Mouse (Mus musculus): Measurements from ENCODE around the gene Ece2. TPM values are rescaled to one million over a fixed set of nuclear protein-coding genes. Genes with fewer than 3 reads are reported as not detected.
A peak's percentile ranks its signal among the peaks of the same experiment; 100 is the strongest.
"Not testable (repeated sequence)": the region's sequence is repeated elsewhere in the genome, so short reads cannot be mapped to it uniquely, and the experiment has no call there.

The Ece2 gene
- polyA plus RNA-seq, 1 experiment from 2014 or later, result 20.4 TPM

GRCm38 (mm10) chr16:20637410-20637809, 7.8 kb downstream of the Ece2 start:
- H3K27ac ChIP-seq (replicated peaks), result peak overlapping the region; percentile 38; the same call in 1 of the 2 replicates
- H3K4me3 ChIP-seq (replicated peaks), result no peak overlapping the region
- H3K9me3 ChIP-seq (replicated peaks), result no peaks in the 10 kb centered on the region
- no peak overlapping the region for H3K4me2 ChIP-seq
- peaks cover 19% of the 10 kb centered on the region for H3K36me3 ChIP-seq
- H3K4me1 ChIP-seq, result peaks cover 13% of the 10 kb centered on the region; the same call in 1 of the 2 replicates
- no peak for ATAC-seq (ENCODE audit: low FRiP score)
- 80% methylated on average over 8 of the region's 8 CpGs for WGBS
- H3K9ac ChIP-seq (replicated peaks), result 0 out of 2 replicates have a peak overlapping the region, but pooled peaks have one; percentile 5
- no peaks in the 10 kb centered on the region for H3K27me3 ChIP-seq (replicated peaks)

- ATAC-seq (ENCODE audit: low FRiP score), result peak; percentile 74
- 52% methylated on average over 8 of the region's 8 CpGs for WGBS
- Histone ChIP-seq H3K9ac (replicated peaks) (no peak overlapping the region), H3K4me3 (replicated peaks) (no peak overlapping the region), H3K9me3 (replicated peaks) (no peaks in the 10 kb centered on the region), H3K27ac (replicated peaks) (peak overlapping the region; percentile 38), H3K36me3 (peaks cover 17% of the 10 kb centered on the region; the same call in 1 of the 2 replicates), H3K4me1 (peaks cover 13% of the 10 kb centered on the region; the same call in 1 of the 2 replicates), H3K27me3 (replicated peaks) (no peaks in the 10 kb centered on the region), H3K4me2 (peak overlapping the region; percentile 29)
These were observed 8.7 kb downstream of the Ece2 start for GRCm38 (mm10) chr16:20638367-20638766.

GRCm38 (mm10) chr16:20642161-20642560, 12.5 kb downstream of the Ece2 start:
- no peak overlapping the region for H3K27ac ChIP-seq (replicated peaks)
- H3K4me2 ChIP-seq, result no peak overlapping the region
- peaks cover 13% of the 10 kb centered on the region; the same call in 1 of the 2 replicates for H3K4me1 ChIP-seq
- no peak overlapping the region for H3K9ac ChIP-seq (replicated peaks)
- H3K4me3 ChIP-seq (replicated peaks), result no peak overlapping the region
- ATAC-seq (ENCODE audit: low FRiP score), result 0 out of 2 replicates have a peak, but pooled peaks have one; percentile 22
- no peaks in the 10 kb centered on the region for H3K9me3 ChIP-seq (replicated peaks)
- WGBS, result 1% methylated on average over 8 of the region's 8 CpGs
- no peaks in the 10 kb centered on the region for H3K27me3 ChIP-seq (replicated peaks)
- peaks cover 29% of the 10 kb centered on the region for H3K36me3 ChIP-seq

GRCm38 (mm10) chr16:20643911-20644310, 14.3 kb downstream of the Ece2 start:
- ATAC-seq (ENCODE audit: low FRiP score), result no peak
- no peaks in the 10 kb centered on the region for H3K27me3 ChIP-seq (replicated peaks)
- H3K4me2 ChIP-seq, result no peak overlapping the region
- no peak overlapping the region for H3K9ac ChIP-seq (replicated peaks)
- no peaks in the 10 kb centered on the region for H3K9me3 ChIP-seq (replicated peaks)
- peaks cover 3% of the 10 kb centered on the region; the same call in 1 of the 2 replicates for H3K4me1 ChIP-seq
- no peak overlapping the region for H3K4me3 ChIP-seq (replicated peaks)
- peaks cover 29% of the 10 kb centered on the region for H3K36me3 ChIP-seq
- H3K27ac ChIP-seq (replicated peaks), result no peak overlapping the region
- 91% methylated on average over 7 of the region's 7 CpGs for WGBS

- ATAC-seq (ENCODE audit: low FRiP score), result peak; percentile 97
- H3K27ac ChIP-seq (replicated peaks), result peak within 1 kb of the TSS; percentile 83
- H3K9ac ChIP-seq (replicated peaks), result peak within 1 kb of the TSS; percentile 94
- no peaks in the 10 kb centered on the region for H3K27me3 ChIP-seq (replicated peaks)
- peaks cover 22% of the 10 kb centered on the region for H3K36me3 ChIP-seq
- H3K9me3 ChIP-seq (replicated peaks), result no peaks in the 10 kb centered on the region
- peak within 1 kb of the TSS; percentile 88 for H3K4me2 ChIP-seq
- WGBS, result 2% methylated on average over 46 of the region's 46 CpGs
- peaks cover 18% of the 10 kb centered on the region for H3K4me1 ChIP-seq
- H3K4me3 ChIP-seq (replicated peaks), result peak within 1 kb of the TSS; percentile 92
These were observed 21.7 kb downstream of the Ece2 start, which contains the start of gene Psmd2 for GRCm38 (mm10) chr16:20651076-20651946. Psmd2 (plus strand) TSS chr16:20651652.

DNA sequence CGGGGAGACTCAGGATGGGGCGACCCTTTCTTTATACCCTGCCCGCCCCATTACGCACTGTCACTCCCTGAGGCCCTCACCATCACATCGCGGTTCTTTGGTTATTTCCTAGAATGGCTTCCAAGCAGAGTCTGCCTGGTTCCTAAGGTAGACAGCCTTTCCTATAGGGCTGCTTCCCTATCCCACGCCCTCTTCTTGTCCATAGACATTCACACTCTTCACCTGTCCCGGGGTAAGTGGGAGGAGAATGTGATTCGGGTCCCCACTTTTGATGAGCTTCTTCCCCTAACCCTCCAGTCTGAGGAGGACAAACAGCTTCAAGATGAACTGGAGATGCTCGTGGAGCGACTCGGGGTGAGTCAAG, 22.3 kb downstream of the Ece2 start:
- Histone ChIP-seq H3K4me1 (peaks cover 18% of the 10 kb centered on the region), H3K9me3 (replicated peaks) (no peaks in the 10 kb centered on the region), H3K9ac (replicated peaks) (peak overlapping the region; percentile 94), H3K27ac (replicated peaks) (peak overlapping the region; percentile 83), H3K36me3 (peaks cover 28% of the 10 kb centered on the region), H3K4me2 (peak overlapping the region; percentile 88), H3K27me3 (replicated peaks) (no peaks in the 10 kb centered on the region), H3K4me3 (replicated peaks) (peak overlapping the region; percentile 92)
- 10% methylated on average over 12 of the region's 12 CpGs for WGBS
- no peak; the same call in 1 of the 2 replicates for ATAC-seq (ENCODE audit: low FRiP score)

DNA sequence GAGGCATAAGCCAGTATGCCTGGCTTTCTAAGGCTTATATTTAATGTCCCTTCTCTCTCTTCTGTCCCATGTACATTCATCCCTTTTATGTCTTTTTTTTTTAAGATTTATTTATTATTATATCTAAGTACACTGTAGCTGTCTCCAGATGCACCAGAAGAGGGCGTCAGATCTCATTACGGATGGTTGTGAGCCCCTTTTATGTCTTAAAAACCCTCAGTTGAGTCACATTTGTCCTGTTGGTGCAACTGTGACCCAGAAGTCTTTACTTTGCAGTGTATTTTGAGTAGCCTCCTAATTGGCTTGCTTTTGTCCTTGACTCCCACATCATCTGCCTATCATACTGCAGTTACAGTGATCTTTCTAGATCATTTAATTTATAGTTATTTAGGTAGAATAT, 23.7 kb downstream of the Ece2 start:
- Histone ChIP-seq H3K27ac (replicated peaks) (no peak overlapping the region), H3K9ac (replicated peaks) (no peak overlapping the region), H3K4me2 (peak overlapping the region; percentile 88), H3K27me3 (replicated peaks) (no peaks in the 10 kb centered on the region), H3K4me3 (replicated peaks) (no peak overlapping the region), H3K4me1 (peaks cover 18% of the 10 kb centered on the region), H3K36me3 (peaks cover 42% of the 10 kb centered on the region), H3K9me3 (replicated peaks) (no peaks in the 10 kb centered on the region)
- ATAC-seq (ENCODE audit: low FRiP score), result no peak
- WGBS, result 50% methylated on average over 2 of the region's 2 CpGs

- Histone ChIP-seq H3K27me3 (replicated peaks) (no peaks in the 10 kb centered on the region), H3K4me3 (replicated peaks) (no peak overlapping the region), H3K36me3 (peaks cover 85% of the 10 kb centered on the region), H3K27ac (replicated peaks) (no peak overlapping the region), H3K4me1 (peaks cover 8% of the 10 kb centered on the region), H3K4me2 (no peak overlapping the region), H3K9ac (replicated peaks) (no peak overlapping the region), H3K9me3 (replicated peaks) (no peaks in the 10 kb centered on the region)
- ATAC-seq (ENCODE audit: low FRiP score), result no peak
- WGBS, result 95% methylated on average over 4 of the region's 4 CpGs
These were observed 28.0 kb downstream of the Ece2 start for GRCm38 (mm10) chr16:20657661-20658060.

- not testable (repeated sequence) for ATAC-seq (ENCODE audit: low FRiP score); H3K27me3 ChIP-seq (replicated peaks)
- WGBS, result 99% methylated on average over 5 of the region's 6 CpGs
These were observed 38.4 kb downstream of the Ece2 start, which contains the start of gene Eif4g1 for GRCm38 (mm10) chr16:20668013-20668412. Eif4g1 (plus strand) TSS chr16:20668313.

GRCm38 (mm10) chr16:20670291-20670690, 40.7 kb downstream of the Ece2 start:
- Histone ChIP-seq H3K4me2 (no peak overlapping the region), H3K4me1 (peaks cover 22% of the 10 kb centered on the region), H3K36me3 (peaks cover 8% of the 10 kb centered on the region), H3K4me3 (replicated peaks) (no peak overlapping the region), H3K27ac (replicated peaks) (no peak overlapping the region), H3K27me3 (replicated peaks) (no peaks in the 10 kb centered on the region), H3K9me3 (replicated peaks) (no peaks in the 10 kb centered on the region), H3K9ac (replicated peaks) (no peak overlapping the region)
- 89% methylated on average over 3 of the region's 3 CpGs for WGBS
- ATAC-seq (ENCODE audit: low FRiP score), result no peak

More at GRCm38 (mm10) chr16:20668013-20668412, 38.4 kb downstream of the Ece2 start, which contains the start of gene Eif4g1:
- H3K36me3 ChIP-seq, result peaks cover 18% of the 10 kb centered on the region
- H3K27ac ChIP-seq (replicated peaks); H3K4me1 ChIP-seq; H3K9me3 ChIP-seq (replicated peaks); H3K4me3 ChIP-seq (replicated peaks); H3K9ac ChIP-seq (replicated peaks); H3K4me2 ChIP-seq: not testable (repeated sequence)

DNA sequence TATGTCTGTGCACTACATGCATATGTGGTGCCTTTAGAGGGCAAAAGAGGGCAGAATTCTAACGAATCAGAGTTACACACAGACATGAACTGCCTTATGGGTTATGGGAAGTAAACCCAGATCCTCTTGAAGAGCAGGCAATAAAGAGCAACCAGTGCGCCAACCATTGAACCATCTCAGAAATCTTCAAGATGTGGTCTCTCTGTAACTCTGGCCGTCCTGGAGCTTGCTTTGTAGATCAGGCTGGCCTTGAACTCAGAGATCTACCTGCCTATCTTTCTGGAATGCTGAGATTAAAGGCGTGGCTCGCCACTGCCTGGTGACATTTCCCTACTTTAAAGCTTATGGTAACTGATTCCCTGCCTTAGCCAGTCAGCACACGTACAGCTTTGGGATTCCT, 42.3 kb downstream of the Ece2 start:
- no peaks in the 10 kb centered on the region for H3K27me3 ChIP-seq (replicated peaks)
- H3K4me3 ChIP-seq (replicated peaks), result peak overlapping the region; percentile 94
- H3K36me3 ChIP-seq, result peaks cover 22% of the 10 kb centered on the region
- 26% methylated on average over 6 of the region's 6 CpGs for WGBS
- no peak overlapping the region for H3K9ac ChIP-seq (replicated peaks)
- no peak for ATAC-seq (ENCODE audit: low FRiP score)
- peaks cover 23% of the 10 kb centered on the region for H3K4me1 ChIP-seq
- H3K27ac ChIP-seq (replicated peaks), result no peak overlapping the region
- no peaks in the 10 kb centered on the region for H3K9me3 ChIP-seq (replicated peaks)
- peak overlapping the region; percentile 97 for H3K4me2 ChIP-seq

- peaks cover 23% of the 10 kb centered on the region for H3K4me1 ChIP-seq
- peaks cover 28% of the 10 kb centered on the region for H3K36me3 ChIP-seq
- ATAC-seq (ENCODE audit: low FRiP score), result peak; percentile 98
- H3K4me2 ChIP-seq, result peak overlapping the region; percentile 97
- WGBS, result under 1% methylated on average over 31 of the region's 38 CpGs
- H3K4me3 ChIP-seq (replicated peaks), result peak overlapping the region; percentile 94
- H3K9me3 ChIP-seq (replicated peaks), result no peaks in the 10 kb centered on the region
- H3K9ac ChIP-seq (replicated peaks), result peak overlapping the region; percentile 89
- no peaks in the 10 kb centered on the region for H3K27me3 ChIP-seq (replicated peaks)
- peak overlapping the region; percentile 87 for H3K27ac ChIP-seq (replicated peaks)
These were observed 42.9 kb downstream of the Ece2 start for GRCm38 (mm10) chr16:20672500-20672902.

Measured in neural tube, embryonic 15.5 days (tissue).